Comparison of ENCODE assay signal across 9 mouse cellular contexts in the genomic region with DNA sequence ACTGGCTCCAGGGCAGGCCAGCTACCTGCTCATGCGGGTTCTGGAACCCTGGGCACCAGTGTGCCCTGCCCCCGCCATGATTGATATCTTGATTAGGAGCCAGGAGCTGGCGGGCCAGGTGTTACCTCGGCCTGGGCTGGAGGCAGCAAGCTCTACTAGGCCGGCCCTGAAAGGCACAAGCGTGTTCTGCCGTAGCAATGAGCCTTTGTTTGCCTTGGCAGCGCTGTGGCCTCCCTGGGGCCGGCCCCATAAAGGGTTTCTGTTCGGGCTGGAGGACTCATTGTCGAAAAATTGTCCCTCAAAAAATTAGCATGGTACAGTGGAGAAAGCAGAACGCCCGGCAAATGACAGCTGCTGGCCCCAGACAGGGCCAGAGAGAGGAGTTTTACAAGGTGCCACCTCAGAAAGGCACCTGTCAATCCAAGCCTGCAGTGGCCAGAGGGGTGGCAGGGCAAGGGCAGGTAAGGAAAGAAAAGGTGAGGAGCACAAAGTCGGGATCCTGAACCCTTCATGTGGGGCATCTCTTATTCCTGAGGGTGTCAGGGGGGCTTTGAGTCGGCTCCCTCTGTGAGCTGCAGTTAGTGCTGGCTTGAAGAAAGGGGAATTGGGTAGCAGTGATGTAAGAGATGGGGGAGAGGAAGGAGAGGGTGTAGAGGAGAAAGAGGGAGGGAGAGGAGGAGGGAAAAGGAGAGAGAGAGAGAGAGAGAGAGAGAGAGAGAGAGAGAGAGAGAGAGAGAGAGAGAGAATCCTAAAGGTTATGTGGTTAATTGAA.
DNase-seq lines count a peak whose midpoint lies in the region; ATAC-seq and TF ChIP-seq lines count a peak whose summit lies in the region.
"Had no signal": no experiment of that assay in that cellular context is flagged by ENCODE, and none has a peak within 500 bp of the region (broad histone marks: within the 10 kb centered on the region; RNA-seq: fewer than 3 reads in every experiment).

No protein-coding gene starts in this region.

- WGBS in hindbrain, embryonic 15.5 days, result 8% methylated on average over 15 of the region's 15 CpGs
- 5% methylated on average over 15 of the region's 15 CpGs for WGBS in midbrain, embryonic 11.5 days

- TF ChIP-seq POLR2A in cortical plate, adult 2 months (IDR thresholded peaks at IDR 0.05; ENCODE audit: extremely low read depth, insufficient read depth, low read length), result no peak

- DNase-seq in embryo, embryonic 10 days (ENCODE audit: low spot score), result peak; percentile 17
- no peak for DNase-seq in embryo, embryonic 9.5 days (ENCODE audit: extremely low spot score)
- peak; percentile 27 to 36 for DNase-seq in left cerebral cortex, adult 2 months (ENCODE audit: extremely low spot score in 1 of 2, low spot score in 2 of 2)
- DNase-seq in midbrain, embryonic 11.5 days (ENCODE audit: low spot score, missing footprints), result peak; percentile 88
- no peak for DNase-seq in gastrocnemius, postnatal 14 days

- no peaks in the 10 kb centered on the region for H3K9me3 ChIP-seq in hindbrain, embryonic 15.5 days
- H3K9me3 ChIP-seq in midbrain, embryonic 11.5 days (ENCODE audit: control insufficient read depth, low read length), result no peaks in the 10 kb centered on the region
- H3K9me3 ChIP-seq: megakaryocyte, embryonic 14.5 days had no signal

- no peaks in the 10 kb centered on the region for H3K4me1 ChIP-seq in cortical plate, adult 2 months (ENCODE audit: control insufficient read depth, insufficient read depth, low read length)
- H3K4me1 ChIP-seq in hindbrain, embryonic 15.5 days (replicated peaks), result peaks cover 13% of the 10 kb centered on the region
- peaks cover 8% of the 10 kb centered on the region for H3K4me1 ChIP-seq in midbrain, embryonic 11.5 days (ENCODE audit: control insufficient read depth, insufficient read depth, low read length)
- H3K4me1 ChIP-seq: megakaryocyte, embryonic 14.5 days had no signal

- TF ChIP-seq CTCF in cortical plate, adult 2 months (IDR thresholded peaks at IDR 0.05; ENCODE audit: extremely low read depth, insufficient read depth, low read length), result no peak
- TF ChIP-seq CTCF in left cerebral cortex, adult 2 months (IDR thresholded peaks at IDR 0.05), result no peak

- no peak overlapping the region for H3K4me3 ChIP-seq in cortical plate, adult 2 months (ENCODE audit: insufficient read depth, low read length)
- H3K4me3 ChIP-seq in hindbrain, embryonic 15.5 days, result no peak overlapping the region
- H3K4me3 ChIP-seq in left cerebral cortex, adult 2 months, result no peak overlapping the region
- H3K4me3 ChIP-seq in midbrain, embryonic 11.5 days (ENCODE audit: low read depth, low read length), result no peak overlapping the region
- H3K4me3 ChIP-seq: megakaryocyte, embryonic 14.5 days had no signal

- no peaks in the 10 kb centered on the region for H3K27me3 ChIP-seq in hindbrain, embryonic 15.5 days
- peaks cover 8% of the 10 kb centered on the region; the same call in 1 of the 2 replicates for H3K27me3 ChIP-seq in midbrain, embryonic 11.5 days (ENCODE audit: control insufficient read depth, insufficient read depth, low read length)
- H3K27me3 ChIP-seq: megakaryocyte, embryonic 14.5 days had no signal

- H3K9ac ChIP-seq in hindbrain, embryonic 15.5 days, result no peak overlapping the region
- H3K9ac ChIP-seq in midbrain, embryonic 11.5 days (ENCODE audit: low read length), result peak overlapping the region; percentile 40; the same call in 1 of the 2 replicates

- peak; percentile 89 for ATAC-seq in hindbrain, embryonic 15.5 days (ENCODE audit: low FRiP score, low read depth)
- ATAC-seq in midbrain, embryonic 11.5 days (ENCODE audit: low FRiP score), result peak; percentile 82
- no peak for ATAC-seq in activated CD4-positive, CD25-positive, alpha-beta regulatory T cell, adult 4 months

- H3K27ac ChIP-seq in cortical plate, adult 2 months (ENCODE audit: insufficient read depth, low read length), result peak overlapping the region; percentile 53; the same call in 1 of the 2 replicates
- peak overlapping the region; percentile 72 for H3K27ac ChIP-seq in hindbrain, embryonic 15.5 days (replicated peaks)
- H3K27ac ChIP-seq in left cerebral cortex, adult 2 months, result peak overlapping the region; percentile 11; the same call in 1 of the 2 replicates
- peak overlapping the region; percentile 6; the same call in 1 of the 2 replicates for H3K27ac ChIP-seq in midbrain, embryonic 11.5 days (ENCODE audit: low read depth, low read length)

- H3K4me2 ChIP-seq in hindbrain, embryonic 15.5 days, result no peak overlapping the region
- H3K4me2 ChIP-seq in midbrain, embryonic 11.5 days, result no peak overlapping the region

- no peaks in the 10 kb centered on the region for H3K36me3 ChIP-seq in hindbrain, embryonic 15.5 days
- H3K36me3 ChIP-seq in midbrain, embryonic 11.5 days (ENCODE audit: control insufficient read depth, insufficient read depth, low read length), result no peaks in the 10 kb centered on the region

- intact Hi-C loops in left cerebral cortex, adult 2 months (cut with DNase I), result no loop called here
- intact Hi-C loops in gastrocnemius, postnatal 14 days (cut with DNase I; ENCODE audit: low total_unique reads), result no loop called here

Comparison
In these comparisons a context has a peak if more than half of its experiments do, and no peak if none do; other contexts are left out.
1. DNase-seq: peak in embryo, embryonic 10 days (single experiment), left cerebral cortex, adult 2 months (2 of 2) and midbrain, embryonic 11.5 days (single experiment); none in embryo, embryonic 9.5 days (single experiment) and gastrocnemius, postnatal 14 days (single experiment).
2. H3K27ac ChIP-seq: peak in every context shown above with its lines; median percentile 72 in hindbrain, embryonic 15.5 days; 53 in cortical plate, adult 2 months; 11 in left cerebral cortex, adult 2 months; 6 in midbrain, embryonic 11.5 days.